Mouse (Mus musculus) R1 (cell line): ENCODE results near the gene Pcgf1.

Experiments
- DNase-seq: peaks from one replicate; pipeline ENCODE4 v3.0.0-alpha.2; 2018; ENCODE audit warnings: low read depth, low spot score

Pcgf1 gene

DNA sequence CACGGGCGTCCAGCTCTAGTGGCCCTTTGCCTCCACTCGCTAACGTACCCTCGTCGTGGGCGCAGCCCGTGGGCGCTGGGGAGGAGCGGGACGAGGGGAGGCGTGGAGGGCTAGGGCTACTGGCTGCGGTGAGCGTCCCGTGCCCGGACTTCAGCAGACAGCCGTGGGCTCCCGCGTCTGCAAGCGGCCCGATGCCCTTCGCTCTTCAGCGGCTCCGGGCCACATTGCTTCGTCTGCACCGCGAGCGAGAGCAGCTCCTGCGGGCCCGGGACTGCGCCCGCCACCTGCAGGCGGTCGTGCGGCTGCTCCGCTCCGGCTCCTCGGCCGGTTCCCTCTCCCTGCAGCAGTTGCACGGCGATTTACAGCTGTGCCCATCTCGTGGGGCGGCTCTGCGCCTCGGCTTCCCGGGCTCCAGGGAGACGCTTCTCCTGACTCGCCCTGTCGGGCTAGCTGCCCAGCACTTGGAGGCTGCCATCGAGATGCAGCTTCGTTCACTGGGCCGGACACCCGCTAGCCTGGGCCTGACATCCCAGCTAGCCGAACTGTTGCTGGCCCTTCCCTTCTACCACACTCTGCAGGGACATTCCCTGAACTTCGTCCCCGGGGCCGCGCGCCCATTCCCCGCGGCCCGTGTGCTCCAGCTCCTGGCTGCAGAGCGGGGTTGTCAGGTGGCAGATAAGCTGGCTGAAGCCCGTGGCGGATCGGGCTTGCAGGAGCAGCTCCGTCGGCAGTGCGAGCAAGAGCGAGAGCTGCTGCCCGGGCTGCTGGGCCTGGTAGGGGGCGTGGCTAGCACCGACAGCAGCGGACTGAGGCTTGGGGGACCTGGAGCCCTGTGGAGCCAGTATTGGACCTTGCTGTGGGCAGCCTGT lies 24.3 kb downstream of the Pcgf1 start:
- no peak for DNase-seq

DNA sequence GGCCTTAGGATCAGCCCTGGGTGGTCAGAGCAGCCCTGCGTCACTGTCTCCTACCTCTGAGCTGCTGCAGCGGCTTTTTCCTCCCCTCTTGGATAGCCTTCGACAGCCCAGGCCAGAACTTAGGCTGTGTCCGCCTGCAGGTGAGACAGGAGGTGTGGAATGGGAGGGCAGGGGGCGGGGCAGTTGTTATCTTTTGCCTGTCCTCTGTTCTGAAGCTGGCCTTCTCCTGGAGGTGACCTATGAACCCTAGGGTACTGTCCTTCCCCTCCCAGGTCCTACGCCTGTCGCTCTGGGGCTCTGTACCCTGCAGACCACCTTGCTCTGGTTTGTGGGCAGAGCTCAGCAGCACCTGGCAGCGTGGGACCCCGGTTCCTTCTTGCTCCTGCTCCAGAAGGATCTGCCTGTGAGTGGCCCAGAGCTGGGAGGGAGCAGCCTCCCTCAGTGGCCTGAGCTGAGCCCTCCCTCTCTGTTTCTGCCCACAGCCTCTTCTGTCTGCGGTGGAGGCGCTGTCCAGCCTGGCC lies 25.5 kb downstream of the Pcgf1 start:
- DNase-seq = no peak

DNA sequence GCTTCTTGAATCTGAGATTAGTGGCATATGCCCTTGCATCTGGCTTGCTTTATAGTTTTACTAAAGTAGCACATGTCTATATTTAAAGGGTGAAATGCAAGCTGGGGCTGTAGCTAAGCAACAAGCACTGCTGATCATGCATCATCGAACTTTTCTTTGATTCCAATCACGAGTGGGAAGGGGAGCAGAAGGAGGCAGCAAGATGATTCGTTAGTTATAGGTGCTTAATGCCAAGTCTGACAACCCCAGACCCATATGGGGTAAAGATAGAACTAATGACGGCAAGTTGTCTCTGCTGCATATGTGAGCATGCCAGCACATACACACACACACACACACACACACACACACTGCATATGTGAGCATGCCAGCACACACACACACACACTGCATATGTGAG lies 26.5 kb downstream of the Pcgf1 start:
- DNase-seq = no peak

DNA sequence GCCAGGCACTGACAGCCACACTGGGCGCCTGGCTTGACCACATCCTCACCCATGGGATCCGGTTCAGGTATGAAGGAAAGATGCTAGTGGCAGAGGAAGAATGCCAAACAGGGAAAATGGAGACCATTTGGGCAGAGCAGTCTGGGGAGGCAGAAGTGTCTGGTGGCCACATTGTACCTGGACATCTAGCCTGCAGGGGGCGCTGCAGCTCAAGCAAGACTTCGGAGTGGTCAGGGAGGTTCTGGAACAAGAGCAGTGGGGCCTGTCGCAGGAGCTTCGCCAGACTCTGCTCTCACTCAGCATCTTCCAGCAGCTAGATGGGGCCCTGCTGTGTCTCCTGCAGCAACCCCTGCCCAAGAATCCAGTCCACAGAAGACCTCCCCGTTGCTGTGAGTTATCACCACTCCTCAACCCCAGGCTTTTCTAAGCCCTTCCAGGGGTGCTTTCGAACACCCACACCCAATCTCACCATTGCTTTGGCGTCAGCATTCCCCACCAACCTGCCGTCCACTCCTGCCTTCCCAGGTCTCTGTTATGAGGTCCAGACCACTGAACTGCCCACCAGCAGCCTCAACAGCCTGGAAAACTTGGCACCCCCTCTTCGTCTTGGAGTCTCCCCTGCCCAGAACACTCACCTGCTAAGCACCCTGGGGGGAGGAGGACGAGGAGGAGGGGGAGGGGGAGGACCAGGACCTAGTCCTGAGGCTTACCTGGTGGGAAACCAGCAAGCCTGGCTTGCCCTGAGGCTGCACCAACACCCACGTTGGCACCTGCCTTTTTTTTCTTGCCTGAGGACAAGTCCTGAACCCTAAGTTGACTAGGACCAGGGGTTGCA lies 30.1 kb downstream of the Pcgf1 start:
- DNase-seq = peak; percentile 87

DNA sequence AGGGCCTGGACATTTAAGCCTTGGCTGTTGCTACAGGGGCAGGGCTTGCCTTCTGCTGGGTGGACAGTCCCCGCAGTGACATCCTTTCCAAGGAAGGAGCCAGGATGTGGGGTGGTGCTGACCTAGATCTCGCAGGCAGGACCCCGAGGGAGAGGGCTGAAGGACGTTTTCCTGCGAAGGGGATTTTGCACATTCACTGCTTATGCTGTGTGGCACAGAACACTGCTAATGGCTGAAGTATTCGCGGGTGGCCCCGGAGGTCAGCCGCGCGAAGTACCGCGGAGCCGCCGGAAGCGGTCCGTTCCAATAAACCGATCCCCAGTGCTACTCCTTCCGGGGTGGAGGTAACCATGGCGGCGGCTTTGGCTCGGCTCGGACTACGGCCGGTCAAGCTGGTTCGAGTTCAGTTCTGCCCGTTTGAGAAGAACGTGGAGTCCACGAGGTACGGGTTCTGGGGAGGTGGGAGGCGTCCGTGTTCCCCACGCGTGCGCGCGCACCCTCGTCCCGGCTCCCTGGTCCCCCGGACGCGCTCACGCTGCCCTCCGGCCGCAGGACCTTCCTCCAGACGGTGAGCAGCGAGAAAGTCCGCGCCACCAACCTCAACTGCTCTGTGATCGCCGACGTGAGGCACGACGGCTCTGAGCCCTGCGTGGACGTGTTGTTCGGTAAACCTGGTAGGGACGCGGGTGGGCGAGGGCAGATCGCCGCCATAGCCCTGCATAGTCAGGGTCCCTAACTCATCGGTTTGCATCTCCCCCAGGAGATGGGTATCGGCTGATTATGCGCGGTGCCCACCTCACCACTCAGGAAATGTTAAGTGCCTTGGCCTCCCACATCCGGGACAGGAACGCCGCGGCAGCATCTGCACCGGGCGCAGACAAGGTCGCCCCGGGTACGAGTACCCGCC lies 31.3 kb downstream of the Pcgf1 start, which contains the start of gene Mrpl53:
TSS of gene Mrpl53 (plus strand) at position 279 of the 907 bp plus-strand sequence.
- peak; percentile 77 for DNase-seq

DNA sequence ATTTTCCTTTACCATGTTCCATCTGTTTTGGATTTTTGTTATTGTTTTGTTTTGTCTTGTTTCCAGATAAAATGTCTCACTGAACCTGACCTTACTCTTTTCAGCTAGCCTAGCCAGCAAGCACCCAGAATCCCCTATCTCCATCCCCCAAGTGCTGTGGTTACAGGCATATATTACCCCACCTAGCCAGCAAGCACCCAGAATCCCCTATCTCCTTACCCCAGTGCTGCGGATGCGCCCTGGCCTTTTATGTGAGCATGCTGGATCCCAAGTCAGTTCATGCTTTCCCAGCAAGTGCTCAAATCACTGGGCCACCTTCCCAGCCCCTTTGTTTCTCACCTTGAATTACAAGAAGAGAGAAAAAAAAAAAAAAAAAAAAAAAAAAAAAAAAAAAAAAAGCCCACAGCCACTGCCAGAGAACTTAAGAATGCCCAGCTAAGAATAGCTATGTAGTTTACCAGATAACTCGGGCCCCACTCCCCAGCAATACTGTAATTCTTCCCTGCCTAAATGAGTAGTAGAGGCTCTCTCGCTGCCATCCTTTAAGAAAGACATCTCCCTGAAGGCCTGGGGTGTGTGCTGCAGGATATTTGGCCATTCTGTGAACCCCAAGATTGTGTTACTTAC lies 34.0 kb downstream of the Pcgf1 start:
- DNase-seq = no peak

DNA sequence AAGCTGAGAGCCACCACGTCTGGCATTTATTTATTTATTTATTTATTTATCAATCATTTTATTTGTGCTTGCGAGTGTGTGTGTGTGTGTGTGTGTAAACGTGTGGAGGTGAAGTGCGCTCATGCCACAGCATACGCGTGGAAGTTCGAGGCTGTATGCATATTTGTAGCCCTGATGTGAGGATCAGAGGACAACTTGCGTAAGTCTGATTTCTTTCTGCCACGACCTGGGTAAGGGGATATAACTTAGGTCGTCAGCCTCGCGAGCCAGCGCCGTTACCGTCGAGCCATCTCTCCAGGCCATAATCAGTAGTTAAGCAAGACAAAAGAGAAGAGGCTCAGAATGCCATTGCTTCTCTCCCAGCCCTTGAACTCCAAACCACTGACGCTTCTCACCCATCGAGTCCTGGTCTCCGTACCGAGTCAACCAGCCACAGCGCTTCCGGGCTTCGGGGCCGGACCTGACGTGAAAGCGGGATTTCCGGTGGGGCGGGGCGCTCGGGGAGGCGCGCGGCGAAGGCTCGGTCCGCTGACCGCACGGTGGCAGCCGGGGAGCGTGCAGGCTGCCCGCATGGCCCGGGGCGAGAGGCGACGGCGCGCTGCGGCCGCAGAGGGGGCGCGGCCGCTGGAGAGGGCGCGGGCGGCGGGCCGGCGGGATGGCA lies 37.5 kb downstream of the Pcgf1 start, which contains the start of gene Mogs:
TSS of gene Mogs (plus strand) at position 486 of the 661 bp plus-strand sequence.
- DNase-seq = peak; percentile 74

DNA sequence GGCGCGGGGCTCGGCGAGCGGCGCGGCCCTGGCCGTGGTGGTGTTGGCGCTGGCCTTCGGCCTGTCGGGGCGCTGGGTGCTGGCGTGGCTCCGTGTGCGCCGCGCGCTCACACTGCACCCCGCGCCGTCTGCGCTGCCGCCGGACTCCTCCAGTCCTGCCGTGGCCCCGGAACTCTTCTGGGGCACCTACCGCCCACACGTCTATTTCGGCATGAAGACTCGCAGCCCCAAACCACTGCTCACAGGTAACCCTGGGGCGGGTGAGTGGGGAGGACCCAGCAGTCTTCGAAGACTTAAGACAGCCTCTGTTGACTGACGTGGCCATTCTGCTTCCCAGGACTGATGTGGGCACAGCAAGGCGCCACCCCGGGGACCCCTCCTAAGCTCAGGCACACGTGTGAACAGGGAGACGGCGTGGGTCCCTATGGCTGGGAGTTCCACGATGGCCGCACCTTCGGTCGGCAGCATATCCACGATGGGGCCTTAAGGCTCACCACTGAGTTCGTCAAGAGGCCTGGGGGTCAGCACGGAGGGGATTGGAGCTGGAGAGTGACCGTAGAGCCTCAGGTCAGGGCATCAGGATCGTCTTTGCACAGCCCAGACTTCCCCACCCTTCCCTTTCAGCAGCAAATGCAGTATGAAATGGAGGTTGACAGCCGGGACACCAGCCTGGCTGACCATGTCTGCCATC lies 38.2 kb downstream of the Pcgf1 start:
- DNase-seq = peak; percentile 46

DNA sequence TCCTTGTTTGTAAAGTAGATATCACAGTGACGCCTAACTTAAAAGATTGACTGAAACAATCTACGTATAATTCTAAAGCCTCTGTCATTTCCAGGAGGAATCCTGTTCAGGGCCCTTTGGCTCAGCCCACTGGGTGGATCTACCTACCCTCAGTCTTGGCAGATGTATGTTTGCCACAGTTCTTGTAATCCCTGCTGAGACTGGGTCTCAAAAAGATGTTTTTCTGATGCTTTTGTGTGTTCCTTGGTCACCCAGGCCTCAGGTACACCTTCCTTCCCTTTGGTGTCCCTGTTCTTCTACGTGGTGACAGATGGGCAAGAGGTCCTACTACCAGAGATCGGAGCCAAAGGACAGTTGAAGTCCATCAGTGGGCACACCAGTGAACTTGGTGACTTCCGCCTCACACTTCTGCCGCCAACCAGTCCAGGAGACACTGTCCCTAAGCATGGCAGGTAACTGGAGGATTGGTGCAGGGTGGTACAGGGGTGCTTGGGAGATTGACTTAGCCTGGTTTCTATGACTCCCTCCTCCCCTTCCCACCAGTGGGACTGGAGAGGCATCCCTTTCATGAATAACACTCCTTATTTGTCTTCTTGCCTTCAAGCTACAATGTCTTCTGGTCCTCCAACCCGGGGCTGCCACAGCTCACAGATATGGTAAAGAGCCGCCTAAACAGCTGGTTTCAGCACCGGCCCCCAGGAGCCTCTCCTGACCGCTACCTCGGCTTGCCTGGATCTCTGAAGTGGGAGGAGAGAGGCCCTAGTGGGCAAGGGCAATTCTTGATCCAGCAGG lies 38.9 kb downstream of the Pcgf1 start:
- no peak for DNase-seq

DNA sequence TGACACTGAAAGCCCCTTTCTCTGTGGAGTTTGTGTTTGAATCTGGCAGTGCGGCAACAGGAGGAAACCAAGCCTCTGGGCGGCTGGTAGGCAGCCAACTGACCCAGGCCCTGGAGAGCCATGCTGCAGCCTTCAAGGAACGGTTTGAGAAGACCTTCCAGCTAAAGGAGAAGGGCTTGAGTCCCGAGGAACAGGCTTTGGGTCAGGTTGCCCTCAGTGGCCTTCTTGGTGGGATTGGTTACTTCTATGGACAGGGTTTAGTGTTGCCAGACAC lies 39.4 kb downstream of the Pcgf1 start:
- DNase-seq = no peak

DNA sequence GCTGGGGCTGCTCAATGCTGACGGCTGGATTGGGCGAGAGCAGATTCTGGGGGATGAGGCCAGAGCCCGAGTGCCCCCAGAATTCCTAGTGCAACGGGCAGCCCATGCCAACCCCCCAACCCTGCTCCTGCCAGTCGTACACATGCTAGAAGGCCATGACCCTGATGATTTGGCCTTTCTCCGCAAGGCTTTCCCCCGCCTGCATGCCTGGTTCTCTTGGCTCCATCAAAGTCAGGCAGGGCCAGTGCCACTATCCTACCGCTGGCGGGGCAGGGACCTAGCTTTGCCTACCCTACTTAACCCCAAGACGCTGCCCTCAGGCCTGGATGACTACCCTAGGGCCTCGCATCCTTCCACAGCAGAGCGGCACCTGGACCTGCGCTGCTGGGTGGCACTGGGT lies 39.9 kb downstream of the Pcgf1 start:
- DNase-seq = no peak

DNA sequence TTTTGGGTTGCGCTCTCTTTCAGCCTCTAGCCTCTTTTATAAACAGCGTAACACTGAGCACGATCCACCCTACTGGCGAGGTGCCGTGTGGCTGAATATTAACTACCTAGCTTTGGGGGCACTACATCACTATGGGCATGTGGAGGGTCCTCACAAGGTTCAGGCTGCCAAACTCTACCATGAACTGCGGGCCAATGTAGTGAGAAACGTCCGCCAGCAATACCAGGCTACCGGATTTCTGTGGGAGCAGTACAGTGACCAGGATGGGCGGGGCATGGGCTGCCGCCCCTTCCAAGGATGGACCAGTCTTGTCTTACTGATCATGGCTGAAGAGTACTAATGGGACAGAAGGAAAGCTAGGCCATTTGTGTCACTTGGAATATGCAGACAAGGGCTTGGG lies 40.7 kb downstream of the Pcgf1 start:
- no peak for DNase-seq

DNA sequence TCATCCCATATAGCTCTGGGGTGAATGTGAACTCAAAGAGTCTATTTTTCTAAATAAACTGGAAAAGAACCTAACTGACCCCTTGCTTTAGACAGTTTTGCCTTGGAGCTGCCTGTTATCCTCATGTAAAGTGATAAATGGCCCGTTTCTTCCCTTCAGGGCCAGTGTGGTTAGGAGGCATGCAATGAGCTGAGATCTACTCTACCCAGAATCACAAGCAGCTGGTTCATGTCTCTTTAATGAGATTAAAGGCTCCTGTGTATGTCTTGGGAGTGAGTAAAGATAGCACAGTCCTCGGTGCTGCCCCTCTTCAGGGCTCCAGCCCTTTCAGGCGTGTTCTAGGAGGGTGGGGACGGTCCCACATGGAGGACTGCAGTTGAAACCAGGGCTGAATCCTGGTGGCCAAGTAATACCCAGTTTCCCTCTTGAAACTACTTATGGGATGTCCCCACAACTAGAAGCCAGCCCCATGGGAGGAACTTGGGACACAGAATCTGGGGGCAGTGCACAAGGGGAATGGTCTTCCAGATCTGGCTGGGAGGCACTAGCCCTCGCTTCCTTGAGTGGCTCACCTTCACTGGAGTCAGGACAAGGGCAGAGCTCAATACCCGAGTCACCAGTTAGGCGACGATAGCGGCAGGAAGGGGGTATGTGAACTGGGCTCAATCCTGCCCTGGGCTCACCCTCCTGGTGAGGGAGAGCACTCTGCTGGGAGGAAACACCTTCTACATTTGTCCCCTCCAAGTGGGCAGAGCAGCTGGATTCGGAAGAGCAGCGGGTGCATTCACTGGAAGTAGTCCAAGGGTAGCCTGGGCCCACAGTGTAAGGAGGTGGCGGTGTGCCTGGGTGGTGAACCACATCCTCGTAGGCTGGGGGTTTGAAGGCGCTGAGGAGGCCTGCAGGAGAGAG lies 41.4 kb downstream of the Pcgf1 start:
- DNase-seq = no peak

DNA sequence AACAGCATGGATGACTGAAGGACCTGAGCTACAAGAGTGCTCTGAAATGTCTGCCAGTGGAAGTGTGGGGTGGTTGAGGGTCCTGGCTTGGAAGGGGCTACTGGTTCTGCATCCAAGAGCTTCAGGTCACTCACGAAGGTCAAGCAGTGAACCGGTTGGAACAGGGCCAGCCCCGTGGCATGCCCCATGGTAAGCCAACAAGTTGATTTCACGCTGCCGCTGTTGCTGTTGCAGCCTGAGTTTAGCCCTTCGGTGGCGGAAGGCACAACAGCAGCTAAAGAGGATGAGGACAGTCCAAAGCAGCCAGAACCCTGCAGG lies 42.0 kb downstream of the Pcgf1 start:
- no peak for DNase-seq

DNA sequence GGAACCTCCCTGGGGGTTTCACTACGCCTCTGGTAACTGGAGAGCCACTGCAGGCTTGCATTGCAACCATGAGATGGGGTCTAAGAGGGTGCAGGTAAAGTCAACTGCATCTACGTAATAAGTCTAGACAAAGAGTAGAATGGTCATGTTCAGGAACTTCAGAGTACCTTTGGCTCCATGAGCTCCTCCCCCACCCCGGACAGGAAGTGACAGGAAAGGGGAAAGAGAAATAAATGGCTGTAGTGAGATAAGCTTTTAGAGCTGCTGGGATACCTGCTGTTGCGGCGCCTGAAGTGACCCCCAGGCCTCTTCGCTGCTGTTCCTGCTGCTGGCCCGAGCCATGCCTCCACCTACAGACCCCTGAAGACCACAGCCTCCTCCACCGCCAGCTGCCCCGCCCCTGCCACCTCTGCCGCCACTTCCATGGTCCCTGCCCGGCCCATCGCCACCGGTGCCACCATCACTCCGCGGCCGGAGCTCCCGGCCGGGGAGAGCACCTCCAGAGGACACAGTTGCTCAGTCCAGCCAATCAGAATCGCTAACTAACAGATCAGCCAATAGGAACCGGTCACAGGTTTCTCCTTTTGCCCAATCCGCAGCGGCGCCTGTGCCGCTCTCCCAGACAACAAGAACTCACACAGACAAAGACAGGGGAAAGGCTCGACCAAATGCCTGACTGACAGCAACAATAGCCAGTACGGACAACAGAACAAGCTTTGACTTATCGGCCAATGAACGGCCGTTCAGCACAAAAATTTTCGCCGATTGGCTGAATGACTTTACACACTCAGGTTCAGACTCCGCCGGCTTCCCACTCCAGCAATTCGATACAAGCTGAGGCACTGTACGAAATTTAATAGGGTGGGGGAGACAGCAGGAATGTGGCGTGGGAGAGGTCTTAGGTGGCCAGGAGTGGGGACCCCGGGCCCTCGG lies 43.5 kb downstream of the Pcgf1 start, which contains the start of gene Wbp1:
TSS of gene Wbp1 (minus strand) at position 630 of the 933 bp plus-strand sequence.
- DNase-seq = peak; percentile 100

DNA sequence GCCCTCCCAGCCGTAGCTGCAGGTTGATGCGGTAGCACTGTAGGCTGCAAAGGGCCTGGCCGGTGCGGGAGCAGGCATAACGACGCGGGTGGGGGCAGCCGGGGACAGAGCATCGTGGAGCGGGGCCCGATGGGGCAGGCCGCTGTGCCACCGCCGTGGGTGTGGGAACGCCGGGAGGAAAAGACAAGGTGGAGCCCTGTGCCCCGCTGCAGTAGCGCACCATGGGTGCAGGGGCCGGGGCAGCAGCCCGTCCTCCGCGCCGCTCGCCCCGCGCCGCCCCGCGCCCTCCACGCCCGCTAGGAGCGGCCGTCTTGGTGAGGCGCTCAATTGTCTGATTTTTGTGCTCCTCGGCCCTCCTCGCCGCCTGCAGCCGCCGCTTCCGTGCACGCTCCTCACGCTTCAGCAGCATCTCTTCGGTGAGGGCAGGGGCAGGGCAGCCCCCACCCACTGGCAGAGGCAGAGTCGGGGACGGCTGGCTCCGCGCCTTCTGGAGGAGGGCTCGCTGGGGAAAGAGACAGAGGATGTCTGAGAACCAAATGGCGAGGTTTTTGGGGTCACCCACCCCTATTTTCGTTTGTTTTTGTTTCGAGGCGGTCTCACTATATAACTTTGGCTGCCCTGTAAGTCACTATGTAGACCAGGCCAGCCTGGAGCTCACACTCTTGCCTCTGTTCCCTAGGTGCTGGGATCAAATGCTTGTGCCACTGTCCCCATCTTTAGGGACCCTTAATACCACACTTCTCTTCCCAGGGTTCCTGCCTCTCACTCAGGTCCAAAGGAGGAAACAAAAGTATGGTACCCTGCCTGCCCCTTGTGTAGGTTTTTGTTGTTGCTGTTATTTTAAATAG lies 44.4 kb downstream of the Pcgf1 start:
- no peak for DNase-seq
